Mouse (Mus musculus): Measurements from ENCODE around the gene Nr1d1. TPM values are rescaled to one million over a fixed set of nuclear protein-coding genes. Genes with fewer than 3 reads are reported as not detected.

The Nr1d1 gene
- polyA plus RNA-seq, 1 experiment from 2014 or later: 3.9 TPM

- Histone ChIP-seq H3K27me3 (ENCODE audit: control insufficient read depth, insufficient read depth, low read length) (no peaks in the 10 kb centered on the region), H3K9me3 (ENCODE audit: control insufficient read depth, low read length) (no peaks in the 10 kb centered on the region), H3K4me2 (ENCODE audit: low read depth, low read length) (peak overlapping the region; percentile 26), H3K4me1 (ENCODE audit: control insufficient read depth, insufficient read depth, low read length) (peaks cover 44% of the 10 kb centered on the region), H3K4me3 (ENCODE audit: low read depth, low read length) (peak overlapping the region; percentile 4; the same call in 1 of the 2 replicates), H3K36me3 (ENCODE audit: control insufficient read depth, insufficient read depth, low read length) (peaks cover 39% of the 10 kb centered on the region), H3K9ac (replicated peaks; ENCODE audit: low read depth, low read length) (peak overlapping the region; percentile 16; the same call in 1 of the 2 replicates), H3K27ac (ENCODE audit: low read depth, low read length) (peak overlapping the region; percentile 64)
- no peak for ATAC-seq (ENCODE audit: low read depth)
- 21% methylated on average over 38 of the region's 39 CpGs for WGBS
Observed at GRCm38 (mm10) chr11:98768127-98769006, 6.8 kb downstream of the Nr1d1 start.

GRCm38 (mm10) chr11:98767713-98768112, 7.4 kb downstream of the Nr1d1 start:
- 0 out of 2 replicates have a peak overlapping the region, but pooled peaks have one; percentile 16 for H3K9ac ChIP-seq (replicated peaks; ENCODE audit: low read depth, low read length)
- peak overlapping the region; percentile 4; the same call in 1 of the 2 replicates for H3K4me3 ChIP-seq (ENCODE audit: low read depth, low read length)
- peaks cover 42% of the 10 kb centered on the region for H3K4me1 ChIP-seq (ENCODE audit: control insufficient read depth, insufficient read depth, low read length)
- peaks cover 46% of the 10 kb centered on the region for H3K36me3 ChIP-seq (ENCODE audit: control insufficient read depth, insufficient read depth, low read length)
- no peaks in the 10 kb centered on the region for H3K9me3 ChIP-seq (ENCODE audit: control insufficient read depth, low read length)
- WGBS: 7% methylated on average over 4 of the region's 4 CpGs
- H3K4me2 ChIP-seq (ENCODE audit: low read depth, low read length): peak overlapping the region; percentile 26
- peak overlapping the region; percentile 64; the same call in 1 of the 2 replicates for H3K27ac ChIP-seq (ENCODE audit: low read depth, low read length)
- H3K27me3 ChIP-seq (ENCODE audit: control insufficient read depth, insufficient read depth, low read length): no peaks in the 10 kb centered on the region
- ATAC-seq (ENCODE audit: low read depth): no peak

GRCm38 (mm10) chr11:98767276-98767675, 7.9 kb downstream of the Nr1d1 start:
- H3K9me3 ChIP-seq (ENCODE audit: control insufficient read depth, low read length): no peaks in the 10 kb centered on the region
- H3K27me3 ChIP-seq (ENCODE audit: control insufficient read depth, insufficient read depth, low read length): no peaks in the 10 kb centered on the region
- no peak overlapping the region for H3K4me3 ChIP-seq (ENCODE audit: low read depth, low read length)
- peak overlapping the region; percentile 16; the same call in 1 of the 2 replicates for H3K9ac ChIP-seq (replicated peaks; ENCODE audit: low read depth, low read length)
- WGBS: 16% methylated on average over 9 of the region's 9 CpGs
- peak overlapping the region; percentile 60; the same call in 1 of the 2 replicates for H3K27ac ChIP-seq (ENCODE audit: low read depth, low read length)
- peaks cover 37% of the 10 kb centered on the region for H3K4me1 ChIP-seq (ENCODE audit: control insufficient read depth, insufficient read depth, low read length)
- peak; percentile 44; the same call in 1 of the 2 replicates for ATAC-seq (ENCODE audit: low read depth)
- H3K4me2 ChIP-seq (ENCODE audit: low read depth, low read length): peak overlapping the region; percentile 8; the same call in 1 of the 2 replicates
- peaks cover 48% of the 10 kb centered on the region for H3K36me3 ChIP-seq (ENCODE audit: control insufficient read depth, insufficient read depth, low read length)

- Histone ChIP-seq H3K4me3 (ENCODE audit: low read depth, low read length) (no peak overlapping the region), H3K27me3 (ENCODE audit: control insufficient read depth, insufficient read depth, low read length) (no peaks in the 10 kb centered on the region), H3K36me3 (ENCODE audit: control insufficient read depth, insufficient read depth, low read length) (peaks cover 52% of the 10 kb centered on the region), H3K4me1 (ENCODE audit: control insufficient read depth, insufficient read depth, low read length) (peaks cover 36% of the 10 kb centered on the region), H3K27ac (ENCODE audit: low read depth, low read length) (peak overlapping the region; percentile 60), H3K9ac (replicated peaks; ENCODE audit: low read depth, low read length) (no peak overlapping the region), H3K9me3 (ENCODE audit: control insufficient read depth, low read length) (no peaks in the 10 kb centered on the region), H3K4me2 (ENCODE audit: low read depth, low read length) (peak overlapping the region; percentile 8; the same call in 1 of the 2 replicates)
- WGBS: 29% methylated on average over 5 of the region's 5 CpGs
- ATAC-seq (ENCODE audit: low read depth): peak; percentile 33; the same call in 1 of the 2 replicates
Observed at GRCm38 (mm10) chr11:98766816-98767215, 8.3 kb downstream of the Nr1d1 start.

- WGBS: 33% methylated on average over 2 of the region's 2 CpGs
- peak overlapping the region; percentile 60 for H3K27ac ChIP-seq (ENCODE audit: low read depth, low read length)
- H3K4me3 ChIP-seq (ENCODE audit: low read depth, low read length): no peak overlapping the region
- no peak overlapping the region for H3K9ac ChIP-seq (replicated peaks; ENCODE audit: low read depth, low read length)
- no peaks in the 10 kb centered on the region for H3K9me3 ChIP-seq (ENCODE audit: control insufficient read depth, low read length)
- ATAC-seq (ENCODE audit: low read depth): 0 out of 2 replicates have a peak, but pooled peaks have one; percentile 0
- H3K27me3 ChIP-seq (ENCODE audit: control insufficient read depth, insufficient read depth, low read length): no peaks in the 10 kb centered on the region
- peaks cover 54% of the 10 kb centered on the region for H3K36me3 ChIP-seq (ENCODE audit: control insufficient read depth, insufficient read depth, low read length)
- no peak overlapping the region for H3K4me2 ChIP-seq (ENCODE audit: low read depth, low read length)
- H3K4me1 ChIP-seq (ENCODE audit: control insufficient read depth, insufficient read depth, low read length): peaks cover 36% of the 10 kb centered on the region
Observed at GRCm38 (mm10) chr11:98766346-98766745, 8.8 kb downstream of the Nr1d1 start.

GRCm38 (mm10) chr11:98765421-98766309, 9.5 kb downstream of the Nr1d1 start:
- Histone ChIP-seq H3K27ac (ENCODE audit: low read depth, low read length) (peak overlapping the region; percentile 60; the same call in 1 of the 2 replicates), H3K4me3 (ENCODE audit: low read depth, low read length) (no peak overlapping the region), H3K4me1 (ENCODE audit: control insufficient read depth, insufficient read depth, low read length) (peaks cover 36% of the 10 kb centered on the region), H3K9me3 (ENCODE audit: control insufficient read depth, low read length) (no peaks in the 10 kb centered on the region), H3K9ac (replicated peaks; ENCODE audit: low read depth, low read length) (no peak overlapping the region), H3K27me3 (ENCODE audit: control insufficient read depth, insufficient read depth, low read length) (no peaks in the 10 kb centered on the region), H3K36me3 (ENCODE audit: control insufficient read depth, insufficient read depth, low read length) (peaks cover 54% of the 10 kb centered on the region), H3K4me2 (ENCODE audit: low read depth, low read length) (no peak overlapping the region)
- ATAC-seq (ENCODE audit: low read depth): peak; percentile 33; the same call in 1 of the 2 replicates
- 26% methylated on average over 7 of the region's 9 CpGs for WGBS

- H3K4me1 ChIP-seq (ENCODE audit: control insufficient read depth, insufficient read depth, low read length): peaks cover 36% of the 10 kb centered on the region
- H3K36me3 ChIP-seq (ENCODE audit: control insufficient read depth, insufficient read depth, low read length): peaks cover 47% of the 10 kb centered on the region
- no peaks in the 10 kb centered on the region for H3K27me3 ChIP-seq (ENCODE audit: control insufficient read depth, insufficient read depth, low read length)
- no peak overlapping the region for H3K4me2 ChIP-seq (ENCODE audit: low read depth, low read length)
- no peak overlapping the region for H3K4me3 ChIP-seq (ENCODE audit: low read depth, low read length)
- no peak overlapping the region for H3K9ac ChIP-seq (replicated peaks; ENCODE audit: low read depth, low read length)
- ATAC-seq (ENCODE audit: low read depth): no peak
- H3K9me3 ChIP-seq (ENCODE audit: control insufficient read depth, low read length): no peaks in the 10 kb centered on the region
- H3K27ac ChIP-seq (ENCODE audit: low read depth, low read length): no peak overlapping the region; the same call in 1 of the 2 replicates
Observed at GRCm38 (mm10) chr11:98764746-98765145, 10.4 kb downstream of the Nr1d1 start.

- no peaks in the 10 kb centered on the region for H3K27me3 ChIP-seq (ENCODE audit: control insufficient read depth, insufficient read depth, low read length)
- 86% methylated on average over 18 of the region's 18 CpGs for WGBS
Observed at GRCm38 (mm10) chr11:98764091-98764490, 11.0 kb downstream of the Nr1d1 start.

More at GRCm38 (mm10) chr11:98764091-98764490, 11.0 kb downstream of the Nr1d1 start:
- peaks cover 40% of the 10 kb centered on the region for H3K36me3 ChIP-seq (ENCODE audit: control insufficient read depth, insufficient read depth, low read length)
- H3K9ac ChIP-seq (replicated peaks; ENCODE audit: low read depth, low read length): no peak overlapping the region
- no peak overlapping the region for H3K27ac ChIP-seq (ENCODE audit: low read depth, low read length)
- H3K9me3 ChIP-seq (ENCODE audit: control insufficient read depth, low read length): no peaks in the 10 kb centered on the region
- no peak overlapping the region for H3K4me2 ChIP-seq (ENCODE audit: low read depth, low read length)
- no peak overlapping the region for H3K4me3 ChIP-seq (ENCODE audit: low read depth, low read length)
- peaks cover 35% of the 10 kb centered on the region for H3K4me1 ChIP-seq (ENCODE audit: control insufficient read depth, insufficient read depth, low read length)
- ATAC-seq (ENCODE audit: low read depth): no peak
